Mouse (Mus musculus) testis, postnatal 10 days (tissue): ENCODE measurements around the gene Creb1.

ENCODE experiments used
- DNase-seq: peaks from one replicate; pipeline ENCODE4 v3.0.0; 2021; ENCODE audit warnings: low spot score

Gene Creb1

GRCm38 (mm10) chr1:64532589-64533470, at the start of gene Creb1:
Gene Creb1 (plus strand): TSS chr1:64532645.
- DNase-seq: peak; percentile 99

- DNase-seq: no peak
These were observed 43.9 kb upstream of the Creb1 start for GRCm38 (mm10) chr1:64488521-64489029.

GRCm38 (mm10) chr1:64496803-64497202, 35.6 kb upstream of the Creb1 start:
- DNase-seq: no peak

- no peak for DNase-seq
These were observed 30.9 kb upstream of the Creb1 start for GRCm38 (mm10) chr1:64501382-64502140.

- DNase-seq: no peak
These were observed 23.9 kb upstream of the Creb1 start for GRCm38 (mm10) chr1:64508479-64509096.

- no peak for DNase-seq
These were observed 22.8 kb upstream of the Creb1 start for GRCm38 (mm10) chr1:64509678-64510077.

GRCm38 (mm10) chr1:64514184-64514583, 18.3 kb upstream of the Creb1 start:
- DNase-seq: no peak

GRCm38 (mm10) chr1:64516593-64516992, 15.9 kb upstream of the Creb1 start:
- DNase-seq: no peak

- no peak for DNase-seq
These were observed 14.0 kb upstream of the Creb1 start for GRCm38 (mm10) chr1:64518480-64518879.

- DNase-seq: no peak
These were observed 13.1 kb upstream of the Creb1 start for GRCm38 (mm10) chr1:64519345-64519744.

- DNase-seq: no peak
These were observed 12.5 kb upstream of the Creb1 start for GRCm38 (mm10) chr1:64519901-64520300.

- peak; percentile 51 for DNase-seq
These were observed 10.7 kb upstream of the Creb1 start for GRCm38 (mm10) chr1:64521734-64522133.

GRCm38 (mm10) chr1:64522637-64523036, 9.8 kb upstream of the Creb1 start:
- DNase-seq: no peak

- DNase-seq: no peak
These were observed 9.3 kb upstream of the Creb1 start for GRCm38 (mm10) chr1:64523117-64523516.

GRCm38 (mm10) chr1:64524661-64525060, 7.8 kb upstream of the Creb1 start:
- no peak for DNase-seq

- no peak for DNase-seq
These were observed 4.8 kb upstream of the Creb1 start for GRCm38 (mm10) chr1:64527626-64528025.

- DNase-seq: no peak
These were observed 2.6 kb upstream of the Creb1 start for GRCm38 (mm10) chr1:64529781-64530315.

- no peak for DNase-seq
These were observed 897 bp upstream of the Creb1 start for GRCm38 (mm10) chr1:64531548-64531947.

GRCm38 (mm10) chr1:64532067-64532523, 350 bp upstream of the Creb1 start:
- no peak for DNase-seq

- DNase-seq: peak; percentile 67
These were observed 1.3 kb downstream of the Creb1 start for GRCm38 (mm10) chr1:64533471-64534443.

- DNase-seq: no peak
These were observed 6.5 kb downstream of the Creb1 start for GRCm38 (mm10) chr1:64538837-64539367.
